Mouse (Mus musculus) embryonic fibroblast, embryonic 13.5 days (primary cell): ENCODE data around the gene A830031A19Rik.

Experiments used
- CTCF ChIP-seq: IDR thresholded peaks from 2 replicates; pipeline ENCODE4 v1.5.1; 2011; ENCODE audit warnings: mild to moderate bottlenecking, control low read depth, low read length, moderate library complexity, borderline replicate concordance; ENCODE audit not compliant: insufficient read depth
- POLR2A ChIP-seq: IDR thresholded peaks from 2 replicates; pipeline ENCODE4 v1.6.1; 2011; ENCODE audit warnings: low read depth, mild to moderate bottlenecking, control low read depth, low read length, moderate library complexity

- TF ChIP-seq POLR2A (no peak), CTCF (no peak)
Measured at GRCm38 (mm10) chr11:24116582-24117318, 41.9 kb upstream of the A830031A19Rik start.
